Mouse (Mus musculus) myocyte (in vitro differentiated cells): ENCODE results near the gene Zfp385c. TPM values are rescaled to one million over a fixed set of nuclear protein-coding genes. Genes with fewer than 3 reads are reported as not detected.

Experiments
- H3K27me3 ChIP-seq: one replicate; pipeline ENCODE4 v1.6.1; 2011; ENCODE audit not compliant: control insufficient read depth, insufficient read depth, insufficient read length
- H3K36me3 ChIP-seq: one replicate; pipeline ENCODE4 v1.6.1; 2011; ENCODE audit not compliant: control insufficient read depth, insufficient read depth
- H3K4me2 ChIP-seq: one replicate; pipeline ENCODE4 v1.6.1; 2011; ENCODE audit warnings: low read depth, control low read depth
- H3K4me3 ChIP-seq: one replicate; pipeline ENCODE4 v1.5.1; 2011; ENCODE audit warnings: mild to moderate bottlenecking, control low read depth, moderate library complexity
- H3K79me2 ChIP-seq: one replicate; pipeline ENCODE4 v1.6.1; 2011; ENCODE audit not compliant: control insufficient read depth, insufficient read depth
- H3ac ChIP-seq: one replicate; pipeline ENCODE4 v1.6.1; 2011; ENCODE audit not compliant: control insufficient read depth, insufficient read length
- CEBPB ChIP-seq: IDR thresholded peaks from 2 replicates; pipeline ENCODE4 v1.6.1; 2011; ENCODE audit warnings: mild to moderate bottlenecking, moderate library complexity; ENCODE audit not compliant: poor library complexity, insufficient read depth, severe bottlenecking
- E2F4 ChIP-seq: IDR thresholded peaks from one replicate; pipeline ENCODE4 v1.6.1; 2011; ENCODE audit warnings: mild to moderate bottlenecking, control low read depth, moderate library complexity; ENCODE audit not compliant: insufficient read depth
- MAX ChIP-seq: IDR thresholded peaks from one replicate; pipeline ENCODE4 v1.6.1; 2011; ENCODE audit warnings: low read depth, mild to moderate bottlenecking, control low read depth
- MYOD1 ChIP-seq, 3 experiments: IDR thresholded peaks; one replicate each; pipeline ENCODE4 v1.6.1; 2011; ENCODE audit warnings: control low read depth in 2 of 3, low read depth in 2 of 3, mild to moderate bottlenecking in 2 of 3, moderate library complexity in 1 of 3; ENCODE audit not compliant: insufficient read length in 2 of 3, control insufficient read depth in 1 of 3
- MYOG ChIP-seq, 3 experiments: IDR thresholded peaks; one replicate each; pipeline ENCODE4 v1.6.1; 2011; ENCODE audit warnings: control low read depth in 2 of 3, low read depth in 2 of 3, mild to moderate bottlenecking in 2 of 3; ENCODE audit not compliant: insufficient read length in 2 of 3, control insufficient read depth in 1 of 3, insufficient read depth in 1 of 3
- POLR2A ChIP-seq: IDR thresholded peaks from one replicate; pipeline ENCODE4 v1.6.1; 2011; ENCODE audit warnings: low read depth, mild to moderate bottlenecking, control low read depth, moderate library complexity; ENCODE audit not compliant: insufficient read length
- POLR2AphosphoS2 ChIP-seq: IDR thresholded peaks from one replicate; pipeline ENCODE4 v1.6.1; 2011; ENCODE audit warnings: low read depth, control low read depth; ENCODE audit not compliant: insufficient read length
- REST ChIP-seq: IDR thresholded peaks from one replicate; pipeline ENCODE4 v1.6.1; 2011; ENCODE audit warnings: mild to moderate bottlenecking, control low read depth, moderate library complexity; ENCODE audit not compliant: insufficient read depth, insufficient read length
- SRF ChIP-seq: IDR thresholded peaks from one replicate; pipeline ENCODE4 v1.6.1; 2011; ENCODE audit warnings: low read depth; ENCODE audit not compliant: control insufficient read depth, insufficient read length
- TCF12 ChIP-seq: IDR thresholded peaks from one replicate; pipeline ENCODE4 v1.6.1; 2011; ENCODE audit warnings: mild to moderate bottlenecking, control low read depth; ENCODE audit not compliant: poor library complexity, insufficient read depth, severe bottlenecking
- TCF3 ChIP-seq: IDR thresholded peaks from one replicate; pipeline ENCODE4 v1.6.1; 2011; ENCODE audit warnings: low read depth, control low read depth; ENCODE audit not compliant: insufficient read length
- USF1 ChIP-seq: IDR thresholded peaks from one replicate; pipeline ENCODE4 v1.6.1; 2011; ENCODE audit warnings: low read depth, mild to moderate bottlenecking, control low read depth, moderate library complexity
- polyA plus RNA-seq: library from polyadenylated mRNA; unstranded; fragments of >200 nt; fragmentation: generic; extraction: Trizol; gene quantifications from one replicate; pipeline ENCODE4 v1.2.1, GENCODE M21; 2012; ENCODE audit warnings: missing spikeins

Gene Zfp385c
- polyA plus RNA-seq, 1 experiment, result 0.24 TPM

DNA sequence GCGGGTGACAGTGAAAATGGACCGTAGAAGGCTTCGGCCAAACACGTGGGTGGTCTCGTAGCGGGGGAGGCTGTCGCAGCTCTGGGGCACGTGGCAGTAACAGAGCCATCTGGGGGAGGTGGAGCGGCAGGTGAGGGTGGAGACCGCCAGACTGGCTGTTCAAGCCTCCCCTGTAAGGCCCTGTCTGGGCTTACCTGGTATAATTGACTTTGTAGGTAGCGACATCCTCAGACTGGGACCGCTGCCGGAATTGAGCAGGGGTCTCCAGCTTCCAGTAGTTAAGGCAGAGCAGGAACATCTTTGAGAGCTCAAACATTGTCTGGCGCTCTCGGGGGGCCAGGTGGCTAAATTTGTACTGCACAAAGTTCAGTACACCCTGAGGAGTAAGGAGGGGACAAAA, 18.3 kb upstream of the Zfp385c start:
- Histone ChIP-seq H3K27me3 (no peaks in the 10 kb centered on the region), H3K36me3 (peaks cover 18% of the 10 kb centered on the region), H3K4me3 (no peak overlapping the region), H3K79me2 (no peaks in the 10 kb centered on the region), H3K4me2 (no peak overlapping the region), H3ac (no peak overlapping the region)
- no peak for TF ChIP-seq MYOG (IDR thresholded peaks at IDR 0.05; ENCODE audit: control insufficient read depth in 1 of 3, insufficient read depth in 1 of 3, insufficient read length in 2 of 3, low read depth in 2 of 3)
- TF ChIP-seq CEBPB, result no peak
- no peak for TF ChIP-seq POLR2A
- no peak for TF ChIP-seq TCF12
- no peak for TF ChIP-seq TCF3
- TF ChIP-seq USF1, result no peak
- no peak for TF ChIP-seq SRF
- TF ChIP-seq MYOD1 (IDR thresholded peaks at IDR 0.05; ENCODE audit: control insufficient read depth in 1 of 3, insufficient read length in 2 of 3, low read depth in 2 of 3), result no peak
- no peak for TF ChIP-seq MAX
- TF ChIP-seq POLR2AphosphoS2, result no peak
- TF ChIP-seq E2F4, result no peak

DNA sequence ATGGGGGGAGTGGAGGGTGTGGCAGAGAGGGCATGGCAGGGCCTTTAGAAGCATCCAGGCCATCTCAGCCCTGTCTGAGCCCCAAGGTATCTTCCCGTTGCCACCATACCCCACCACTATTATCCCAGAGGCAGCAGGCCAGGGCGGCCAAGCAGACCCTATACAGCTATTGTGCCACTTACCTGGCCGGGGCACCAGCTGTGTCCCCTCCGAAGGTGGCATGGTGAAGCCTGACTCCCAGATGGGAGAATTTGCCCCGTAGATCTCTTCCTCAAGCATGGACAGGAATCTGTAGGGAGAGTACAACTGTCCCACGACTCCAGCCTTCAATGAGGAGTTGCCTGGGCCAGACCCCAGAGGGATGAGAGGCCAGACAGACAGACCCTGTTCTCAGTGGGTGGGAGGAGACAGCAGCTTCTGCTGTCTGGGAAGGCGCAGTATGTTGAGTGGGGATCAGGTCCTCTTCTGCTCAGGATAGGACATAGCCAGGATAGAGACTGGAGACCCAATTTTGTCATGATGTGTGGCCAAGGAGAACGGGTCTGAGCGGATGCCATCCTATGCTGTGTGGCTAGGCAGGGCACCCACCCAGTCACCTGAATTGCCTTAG, 17.1 kb upstream of the Zfp385c start:
- no peak overlapping the region for H3K4me3 ChIP-seq
- TF ChIP-seq POLR2AphosphoS2, result no peak
- TF ChIP-seq E2F4, result no peak
- TF ChIP-seq SRF, result no peak
- no peak for TF ChIP-seq MYOD1 (IDR thresholded peaks at IDR 0.05; ENCODE audit: control insufficient read depth in 1 of 3, insufficient read length in 2 of 3, low read depth in 2 of 3)
- no peak for TF ChIP-seq MYOG (IDR thresholded peaks at IDR 0.05; ENCODE audit: control insufficient read depth in 1 of 3, insufficient read depth in 1 of 3, insufficient read length in 2 of 3, low read depth in 2 of 3)
- TF ChIP-seq USF1, result no peak
- no peak for TF ChIP-seq TCF12
- TF ChIP-seq CEBPB, result no peak
- TF ChIP-seq POLR2A, result no peak
- no peak for TF ChIP-seq REST
- no peak for TF ChIP-seq MAX
- TF ChIP-seq TCF3, result no peak
- H3K27me3 ChIP-seq, result no peaks in the 10 kb centered on the region
- H3K79me2 ChIP-seq, result no peaks in the 10 kb centered on the region
- H3K36me3 ChIP-seq, result peaks cover 16% of the 10 kb centered on the region
- H3ac ChIP-seq, result no peak overlapping the region
- no peak overlapping the region for H3K4me2 ChIP-seq

DNA sequence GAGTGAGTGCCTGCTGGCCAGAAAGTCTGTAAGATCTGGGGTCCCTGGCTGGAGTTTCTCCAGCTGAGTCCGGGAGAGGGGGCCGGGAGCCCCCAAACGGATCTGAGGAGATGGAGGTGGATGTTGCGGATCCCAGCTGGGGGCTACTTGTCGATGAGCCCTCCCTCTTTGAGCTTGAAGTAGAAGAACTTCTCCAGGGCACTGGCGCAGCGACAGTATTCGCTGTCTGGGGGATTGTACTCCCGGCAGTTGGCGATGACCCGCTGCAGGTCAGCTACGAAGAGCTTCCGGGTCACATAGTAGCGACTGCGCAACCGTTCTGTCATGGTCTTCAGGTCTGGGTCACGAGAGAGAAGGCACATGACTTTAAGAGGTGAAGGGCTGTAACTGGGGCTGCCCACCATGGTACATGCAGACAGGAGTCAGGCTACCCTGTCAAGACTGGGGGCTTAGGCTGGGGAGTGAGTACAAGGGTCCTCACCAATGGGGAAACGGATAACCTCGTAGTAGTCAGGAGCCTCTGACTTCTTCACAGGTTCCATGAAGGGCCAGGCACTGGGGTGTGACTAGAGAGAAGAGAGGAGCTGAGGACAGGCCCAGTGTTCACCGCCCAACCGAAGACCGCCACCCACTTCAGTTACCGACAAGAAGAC, 13.0 kb upstream of the Zfp385c start:
- Histone ChIP-seq H3K36me3 (peaks cover 16% of the 10 kb centered on the region), H3K4me3 (no peak overlapping the region), H3K79me2 (no peaks in the 10 kb centered on the region), H3ac (no peak overlapping the region), H3K27me3 (no peaks in the 10 kb centered on the region), H3K4me2 (no peak overlapping the region)
- no peak for TF ChIP-seq USF1
- TF ChIP-seq SRF, result no peak
- no peak for TF ChIP-seq MYOG (IDR thresholded peaks at IDR 0.05; ENCODE audit: control insufficient read depth in 1 of 3, insufficient read depth in 1 of 3, insufficient read length in 2 of 3, low read depth in 2 of 3)
- TF ChIP-seq CEBPB, result no peak
- TF ChIP-seq TCF12, result no peak
- TF ChIP-seq MYOD1 (IDR thresholded peaks at IDR 0.05; ENCODE audit: control insufficient read depth in 1 of 3, insufficient read length in 2 of 3, low read depth in 2 of 3), result no peak
- no peak for TF ChIP-seq REST
- TF ChIP-seq E2F4, result no peak
- TF ChIP-seq MAX, result no peak
- no peak for TF ChIP-seq TCF3
- no peak for TF ChIP-seq POLR2AphosphoS2
- no peak for TF ChIP-seq POLR2A

DNA sequence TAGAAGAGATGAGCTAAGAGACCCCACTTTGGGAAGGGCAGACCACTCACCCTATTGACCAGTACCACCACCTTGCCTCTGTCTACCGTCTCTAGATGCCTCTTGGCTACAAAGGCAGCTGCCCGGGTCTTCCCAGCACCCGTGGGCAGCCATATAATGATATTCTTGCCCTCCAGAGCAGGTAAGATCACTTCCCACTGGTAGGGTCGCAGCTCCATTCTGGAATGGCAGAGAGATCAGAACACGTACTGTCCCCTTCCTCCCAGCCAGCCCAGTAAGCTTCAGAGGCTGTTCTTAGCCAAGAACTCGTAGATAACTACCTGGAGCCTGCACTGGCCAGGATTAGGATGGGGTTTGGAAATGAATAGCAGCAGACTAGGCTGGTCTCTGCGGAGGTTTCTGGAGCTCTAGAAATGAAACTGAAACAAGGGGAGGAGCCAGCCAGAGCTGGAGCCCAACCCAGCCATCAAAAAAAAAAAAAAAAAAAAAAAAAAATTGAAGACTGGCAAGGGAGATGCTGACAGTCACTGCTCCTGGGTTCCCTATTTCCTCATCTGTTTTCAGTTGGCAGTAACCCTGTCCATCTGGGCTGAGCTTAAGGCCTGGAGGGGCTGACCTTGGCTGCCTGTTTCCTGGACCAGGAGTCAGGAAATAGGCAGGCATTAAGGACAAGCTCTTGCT, 11.7 kb upstream of the Zfp385c start, which contains the start of gene Dhx58:
TSS of gene Dhx58 (minus strand) at position 421 of the 681 bp plus-strand sequence.
- peak within 1 kb of the TSS; percentile 55 for H3K4me2 ChIP-seq

More for the DNA sequence above, 11.7 kb upstream of the Zfp385c start, which contains the start of gene Dhx58:
- no peaks in the 10 kb centered on the region for H3K27me3 ChIP-seq
- H3ac ChIP-seq, result no peak within 1 kb of the TSS
- no peak within 1 kb of the TSS for H3K4me3 ChIP-seq
- no peaks in the 10 kb centered on the region for H3K79me2 ChIP-seq
- peaks cover 16% of the 10 kb centered on the region for H3K36me3 ChIP-seq
- no peak for TF ChIP-seq SRF
- no peak for TF ChIP-seq USF1
- no peak for TF ChIP-seq TCF3
- TF ChIP-seq MYOG (IDR thresholded peaks at IDR 0.05; ENCODE audit: control insufficient read depth in 1 of 3, insufficient read depth in 1 of 3, insufficient read length in 2 of 3, low read depth in 2 of 3), result no peak
- TF ChIP-seq REST, result no peak
- TF ChIP-seq TCF12, result no peak
- TF ChIP-seq POLR2A, result no peak
